Mouse (Mus musculus) erythroblast, embryonic 14.5 days (primary cell): ENCODE measurements around the gene Scnn1a.

Experiments used
- GATA1 ChIP-seq: IDR thresholded peaks from 2 replicates; pipeline ENCODE4 v1.6.1; 2012; ENCODE audit warnings: low read length, inconsistent platforms, mixed read lengths
- TAL1 ChIP-seq: IDR thresholded peaks from 3 replicates; pipeline ENCODE4 v1.6.1; 2012; ENCODE audit warnings: low read length, inconsistent platforms, mixed read lengths

DNA sequence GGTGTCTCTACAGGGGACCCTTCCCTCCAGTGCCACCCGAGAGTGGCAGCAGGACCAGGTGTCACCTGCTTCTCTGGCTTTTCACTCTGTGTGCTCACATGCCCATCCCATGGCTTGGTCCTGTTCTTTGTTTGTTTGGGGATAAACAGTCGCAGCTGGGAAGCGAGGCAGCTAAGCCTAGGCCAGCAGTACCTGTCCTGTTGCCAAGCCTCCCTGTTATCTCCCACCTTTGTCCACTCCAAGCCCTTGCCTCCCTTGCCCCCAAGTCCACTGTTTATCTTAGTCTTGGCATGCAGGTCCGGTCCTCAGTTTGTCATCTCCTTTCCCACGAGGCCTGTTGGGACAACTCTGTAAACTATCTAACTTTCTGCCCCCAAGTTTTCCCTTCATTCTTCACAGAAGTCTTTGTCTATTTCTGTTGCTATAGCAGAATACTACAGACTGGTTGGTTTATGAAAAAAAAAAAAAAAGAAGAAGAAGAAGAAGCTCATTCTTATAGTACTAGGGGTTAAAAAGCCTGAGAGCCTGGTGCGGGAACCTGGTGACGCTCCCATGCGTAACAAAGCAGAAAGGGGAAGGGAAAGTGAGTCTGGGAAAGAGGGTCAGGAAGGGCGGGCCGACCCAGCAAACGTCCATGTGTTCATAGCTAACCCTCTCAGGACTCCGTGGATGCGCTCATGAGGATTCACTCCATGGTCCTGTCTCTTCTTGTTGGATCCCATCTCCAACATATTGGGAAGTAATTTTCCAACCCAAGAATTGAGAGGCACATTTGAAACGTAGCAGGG is 12.8 kb downstream of the Scnn1a start:
- TF ChIP-seq GATA1 (no peak), TAL1 (no peak)
